Mouse (Mus musculus) c-Kit-negative CD71-positive TER-119-positive erythroid progenitor cells, embryonic 14.5 days (primary cell): ENCODE measurements around the gene Olfr968.

ENCODE experiments used
- DNase-seq: peaks from one replicate; pipeline ENCODE4 v3.0.0-alpha.2; 2013; ENCODE audit warnings: low read depth, low spot score

Olfr968 gene

DNA sequence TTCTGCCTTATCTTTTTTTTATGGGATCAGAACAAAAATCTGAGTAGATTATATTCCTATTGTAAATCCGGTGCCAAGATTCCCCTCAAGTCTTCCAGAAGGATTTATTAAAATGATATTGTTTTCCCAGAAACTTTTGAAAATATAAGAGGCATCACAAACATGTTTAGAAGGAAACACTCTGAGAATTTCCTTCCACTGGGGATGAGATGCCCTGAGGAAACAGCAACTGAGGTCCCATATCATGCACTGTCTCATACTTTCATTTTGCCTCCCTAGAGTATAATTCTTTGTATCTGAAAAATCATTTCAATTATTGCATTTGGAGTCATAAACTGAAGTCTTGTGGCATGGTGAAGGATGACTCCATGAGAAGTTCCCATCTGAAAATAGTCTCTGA lies at the start of gene Olfr968:
Gene Olfr968, minus strand, starts transcription at position 101 of the 400 bp plus-strand sequence.
- DNase-seq, result no peak

DNA sequence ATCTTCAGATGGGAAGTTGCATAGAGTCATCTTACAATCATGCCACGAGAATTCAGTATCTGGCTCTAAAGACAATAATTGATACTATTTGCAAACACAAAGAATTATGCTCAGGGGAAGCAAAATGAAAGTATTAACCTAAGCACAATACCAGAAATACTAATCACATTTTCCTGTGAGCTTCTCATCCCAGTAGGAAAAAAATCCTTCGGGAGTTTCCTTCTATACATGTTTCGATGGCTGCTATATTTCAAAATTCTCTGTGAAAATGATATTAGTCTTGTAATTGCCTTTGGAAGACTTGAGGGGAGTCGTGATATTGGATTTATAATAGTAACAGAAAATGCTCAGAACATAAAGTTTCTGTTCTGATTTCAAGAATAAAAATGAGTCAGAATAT lies 25.5 kb upstream of the Olfr968 start, which contains the start of gene Olfr970:
Gene Olfr970, plus strand, starts transcription at position 301 of the 400 bp plus-strand sequence.
- no peak for DNase-seq

DNA sequence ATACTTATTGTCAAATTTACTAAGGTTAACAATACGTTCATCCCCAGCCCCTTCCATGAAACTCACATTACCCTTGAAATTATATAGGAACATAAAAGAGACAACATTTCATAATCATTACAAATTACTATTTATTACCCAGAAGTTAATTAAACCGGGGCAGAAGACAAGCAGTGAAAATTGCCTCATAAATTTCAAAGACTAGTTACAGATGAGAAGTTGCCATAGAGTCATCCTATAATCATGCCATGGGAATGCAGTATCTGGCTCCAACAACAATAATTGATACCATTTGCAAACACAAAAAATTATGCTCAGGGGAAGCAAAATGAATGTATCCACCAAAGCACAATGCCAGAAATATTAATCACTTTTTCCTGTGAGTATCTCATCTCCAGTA lies 7.5 kb upstream of the Olfr968 start, which contains the start of gene Olfr969:
Gene Olfr969, plus strand, starts transcription at position 388 of the 400 bp plus-strand sequence.
- no peak for DNase-seq

GRCm38 (mm10) chr9:39746428-39746827 lies 36.6 kb downstream of the Olfr968 start:
- DNase-seq, result no peak

- no peak for DNase-seq
Measured at GRCm38 (mm10) chr9:39745949-39746348, 37.1 kb downstream of the Olfr968 start, which contains the start of gene Olfr967. Gene Olfr967 (plus strand): TSS chr9:39746249.

DNA sequence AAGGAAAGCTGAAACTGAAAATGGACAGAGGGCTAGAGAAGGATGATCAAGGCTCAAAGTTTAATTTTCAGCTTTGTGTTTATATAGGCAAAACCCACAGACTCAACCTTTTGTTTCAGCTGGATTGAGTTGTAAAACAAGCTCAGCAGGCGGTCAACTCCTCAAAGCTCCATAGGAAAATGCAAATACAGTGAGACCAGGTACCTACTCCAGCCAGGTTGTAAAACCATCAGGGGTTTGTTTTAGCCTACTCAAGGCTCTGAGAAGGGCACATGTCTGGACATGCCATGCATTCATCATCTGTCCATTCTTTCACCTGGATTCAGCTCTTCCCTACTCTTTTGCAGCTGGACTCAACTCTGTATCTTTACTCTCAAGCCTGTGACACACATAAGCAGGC lies 42.3 kb downstream of the Olfr968 start:
- DNase-seq, result no peak

DNA sequence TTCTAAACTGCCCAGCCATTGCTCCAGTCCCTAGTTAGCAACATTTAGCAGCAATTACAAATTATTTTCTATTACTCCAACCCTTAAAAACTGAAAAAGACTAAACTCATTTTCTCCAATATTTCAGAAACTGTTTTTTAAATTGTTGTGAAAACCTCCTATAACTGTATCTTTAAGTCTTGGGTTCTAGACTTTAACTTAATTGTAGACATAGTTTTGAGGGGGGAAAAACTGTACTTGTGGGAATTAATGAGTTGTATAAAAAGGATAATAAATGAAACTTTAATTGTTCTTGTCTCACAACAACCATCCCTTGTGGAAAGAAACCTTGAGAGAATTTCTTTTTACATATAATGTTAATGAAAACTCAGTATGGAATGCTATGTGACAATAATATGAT lies 52.4 kb downstream of the Olfr968 start, which contains the start of gene Olfr150:
Gene Olfr150, plus strand, starts transcription at position 301 of the 400 bp plus-strand sequence.
- DNase-seq, result no peak
